Mouse (Mus musculus) testis, adult 2 months (tissue): ENCODE measurements around the gene Mus81. TPM values are rescaled to one million over a fixed set of nuclear protein-coding genes. Genes with fewer than 3 reads are reported as not detected.

Experiments
- H3K27ac ChIP-seq: fragments of 200-500 bp; 2 replicates; pipeline ENCODE4 v1.5.1; 2012; ENCODE audit warnings: low read depth, low read length; ENCODE audit not compliant: control insufficient read depth, insufficient read depth
- H3K27me3 ChIP-seq: fragments of 200-500 bp; 2 replicates; pipeline ENCODE4 v1.6.1; 2012; ENCODE audit warnings: mild to moderate bottlenecking, low read length, moderate library complexity; ENCODE audit not compliant: control insufficient read depth, insufficient read depth
- H3K36me3 ChIP-seq: fragments of 200-500 bp; 2 replicates; pipeline ENCODE4 v1.6.1; 2012; ENCODE audit warnings: mild to moderate bottlenecking, low read length; ENCODE audit not compliant: control insufficient read depth, insufficient read depth
- H3K4me1 ChIP-seq: fragments of 200-500 bp; 2 replicates; pipeline ENCODE4 v1.6.1; 2012; ENCODE audit warnings: low read length; ENCODE audit not compliant: control insufficient read depth, insufficient read depth
- H3K4me3 ChIP-seq: fragments of 200-500 bp; 2 replicates; pipeline ENCODE4 v1.5.1; 2012; ENCODE audit warnings: low read depth, mild to moderate bottlenecking, low read length, moderate library complexity, mixed read lengths; ENCODE audit not compliant: control insufficient read depth
- CTCF ChIP-seq: fragments of 200-500 bp; IDR thresholded peaks from 2 replicates; pipeline ENCODE4 v1.5.1; 2012; ENCODE audit warnings: low read depth, mild to moderate bottlenecking, inconsistent platforms, low read length, moderate library complexity; ENCODE audit not compliant: control insufficient read depth, insufficient read depth, insufficient replicate concordance
- POLR2A ChIP-seq: fragments of 200-500 bp; IDR thresholded peaks from 2 replicates; pipeline ENCODE4 v1.6.1; 2012; ENCODE audit warnings: low read depth, mild to moderate bottlenecking, inconsistent platforms, low read length, moderate library complexity; ENCODE audit not compliant: control insufficient read depth
- polyA plus RNA-seq: library from polyadenylated mRNA; depleted of rRNA; stranded (reverse); fragments of >200 nt; gene quantifications from 2 replicates; pipeline ENCODE4 v1.2.3, GENCODE M21; 2012

Mus81 gene
- polyA plus RNA-seq, 1 experiment: 55.3 TPM

DNA sequence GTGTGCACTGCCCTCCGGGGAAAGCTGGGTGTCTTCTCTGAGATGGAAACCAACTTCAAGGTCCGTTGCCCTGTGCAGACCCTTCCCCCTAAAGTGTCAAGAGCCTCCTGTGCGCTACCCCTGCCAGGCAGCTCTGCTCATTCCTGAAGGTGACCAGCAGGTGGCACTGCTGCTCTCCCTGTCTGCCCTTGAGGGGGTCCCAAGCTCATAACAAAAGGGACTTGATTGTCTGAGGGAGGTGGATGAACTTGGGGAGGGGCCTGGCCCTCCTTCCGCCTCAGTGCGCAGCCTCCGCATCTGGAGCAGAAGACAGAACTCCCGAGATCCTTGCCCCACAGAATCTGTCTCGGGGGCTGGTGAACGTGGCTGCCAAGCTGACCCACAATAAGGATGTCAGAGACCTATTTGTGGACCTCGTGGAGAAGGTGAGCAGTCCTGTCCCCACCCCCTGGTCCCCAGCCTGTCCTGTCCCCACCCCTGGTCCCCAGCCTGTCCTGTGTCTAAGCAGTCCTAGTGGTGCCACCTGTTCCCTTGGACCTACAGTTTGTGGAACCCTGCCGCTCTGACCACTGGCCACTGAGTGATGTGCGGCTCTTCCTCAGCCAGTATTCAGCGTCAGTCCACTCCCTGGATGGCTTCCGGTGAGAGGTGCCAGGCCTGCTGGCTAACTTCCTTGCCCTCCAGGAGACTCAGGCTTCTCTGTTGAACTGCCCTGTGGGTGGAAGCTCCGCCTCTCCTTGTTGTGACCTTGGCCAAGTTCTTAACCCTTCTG is 24.2 kb downstream of the Mus81 start:
- no peaks in the 10 kb centered on the region for H3K27me3 ChIP-seq
- peaks cover 3% of the 10 kb centered on the region for H3K4me1 ChIP-seq
- TF ChIP-seq CTCF (peak; percentile 75; the same call in 1 of the 2 replicates), POLR2A (no peak)
- H3K27ac ChIP-seq: no peak overlapping the region
- H3K4me3 ChIP-seq: no peak overlapping the region
- H3K36me3 ChIP-seq: no peaks in the 10 kb centered on the region; the same call in 1 of the 2 replicates

DNA sequence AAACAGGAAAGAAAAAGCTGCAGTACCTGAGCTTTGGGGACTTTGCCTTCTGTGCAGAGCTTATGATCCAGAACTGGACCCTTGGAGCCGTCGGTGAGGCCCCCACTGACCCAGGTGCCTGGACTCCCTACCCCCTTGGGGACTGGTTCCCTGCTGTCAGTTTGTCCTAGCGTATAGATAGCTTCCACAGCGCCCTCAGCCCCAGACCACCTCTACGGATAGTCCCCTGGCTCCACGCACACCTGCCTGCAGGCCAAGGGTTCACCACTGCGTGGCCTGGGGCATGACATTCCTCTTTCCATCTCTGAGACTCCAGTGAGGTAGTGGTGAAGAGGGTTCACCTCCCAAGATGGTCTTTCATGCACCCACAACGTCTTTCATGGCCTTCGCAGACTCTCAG is 25.0 kb downstream of the Mus81 start:
- H3K36me3 ChIP-seq: no peaks in the 10 kb centered on the region; the same call in 1 of the 2 replicates
- TF ChIP-seq CTCF: no peak
- TF ChIP-seq POLR2A: no peak
- H3K27me3 ChIP-seq: no peaks in the 10 kb centered on the region
- H3K4me3 ChIP-seq: no peak overlapping the region
- peaks cover 3% of the 10 kb centered on the region for H3K4me1 ChIP-seq
- no peak overlapping the region for H3K27ac ChIP-seq

DNA sequence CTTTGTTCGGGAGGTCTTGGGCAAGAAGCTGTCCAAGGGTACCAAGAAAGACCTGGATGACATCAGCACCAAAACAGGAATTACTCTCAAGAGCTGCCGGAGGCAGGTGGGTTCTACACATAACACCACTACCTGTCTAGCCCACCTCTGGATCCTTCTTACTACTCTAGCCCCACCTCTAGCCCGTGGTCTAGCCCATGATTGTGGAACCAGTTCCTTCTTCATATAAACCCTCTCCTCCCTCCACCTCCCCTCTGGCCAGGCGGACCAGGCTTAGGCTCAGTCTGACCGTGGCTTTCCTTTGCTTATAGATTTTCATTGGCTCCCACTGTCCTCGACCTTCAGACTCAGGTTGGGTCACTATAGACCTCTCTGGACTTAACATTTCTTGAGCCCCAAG is 26.8 kb downstream of the Mus81 start:
- TF ChIP-seq POLR2A (no peak), CTCF (no peak)
- H3K36me3 ChIP-seq: no peaks in the 10 kb centered on the region
- no peak overlapping the region for H3K27ac ChIP-seq
- H3K4me3 ChIP-seq: no peak overlapping the region
- peaks cover 18% of the 10 kb centered on the region for H3K4me1 ChIP-seq
- no peaks in the 10 kb centered on the region for H3K27me3 ChIP-seq

DNA sequence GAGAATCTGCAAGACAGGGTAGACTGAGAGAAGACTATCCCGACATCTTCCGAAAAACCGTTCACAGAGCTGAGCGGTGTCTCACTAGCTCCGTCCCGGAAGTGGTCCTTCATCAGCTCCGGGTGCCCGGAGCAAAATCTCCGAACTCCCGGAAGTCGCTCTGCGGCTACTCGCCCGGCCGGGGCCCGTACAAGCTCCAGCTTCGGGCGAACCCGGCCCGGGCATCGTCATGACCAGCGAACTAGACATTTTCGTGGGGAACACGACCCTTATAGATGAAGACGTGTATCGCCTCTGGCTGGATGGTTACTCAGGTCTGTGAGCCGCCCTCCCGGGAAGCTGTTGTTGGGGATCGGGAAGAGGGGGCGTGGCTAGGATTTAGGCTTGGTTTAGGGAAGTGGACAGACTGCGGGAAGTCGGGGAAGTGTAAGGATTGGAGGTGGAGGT is 27.7 kb downstream of the Mus81 start, which contains the start of gene Fibp:
Fibp (plus strand) TSS at position 151 of the 447 bp plus-strand sequence.
- TF ChIP-seq POLR2A: peak; percentile 73
- no peak for TF ChIP-seq CTCF
- H3K4me3 ChIP-seq: peak within 1 kb of the TSS; percentile 87
- H3K27me3 ChIP-seq: no peaks in the 10 kb centered on the region
- H3K36me3 ChIP-seq: no peaks in the 10 kb centered on the region
- peak within 1 kb of the TSS; percentile 50 for H3K27ac ChIP-seq
- peaks cover 22% of the 10 kb centered on the region for H3K4me1 ChIP-seq

DNA sequence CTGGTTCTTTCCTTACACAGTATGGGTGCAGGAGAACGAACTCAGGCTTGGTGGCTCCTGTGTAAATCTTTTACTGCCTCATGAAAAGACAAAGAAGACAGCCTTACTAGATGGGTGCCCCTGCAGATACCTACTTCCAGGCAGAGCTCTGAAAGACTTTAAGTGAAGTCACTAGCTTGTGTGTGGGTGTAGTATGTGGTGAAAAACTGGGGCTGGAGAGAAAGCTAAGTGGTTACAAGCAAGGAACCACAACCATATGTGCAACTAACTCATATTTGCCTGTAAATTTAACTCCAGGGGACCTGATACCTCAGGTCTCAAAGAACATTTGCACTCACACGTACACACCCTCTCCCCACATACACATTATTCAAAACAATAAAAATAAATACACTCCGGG is 28.3 kb downstream of the Mus81 start:
- peak overlapping the region; percentile 50 for H3K27ac ChIP-seq
- no peak overlapping the region for H3K4me3 ChIP-seq
- H3K36me3 ChIP-seq: no peaks in the 10 kb centered on the region
- no peaks in the 10 kb centered on the region for H3K27me3 ChIP-seq
- no peak for TF ChIP-seq CTCF
- no peak for TF ChIP-seq POLR2A
- H3K4me1 ChIP-seq: peaks cover 22% of the 10 kb centered on the region

DNA sequence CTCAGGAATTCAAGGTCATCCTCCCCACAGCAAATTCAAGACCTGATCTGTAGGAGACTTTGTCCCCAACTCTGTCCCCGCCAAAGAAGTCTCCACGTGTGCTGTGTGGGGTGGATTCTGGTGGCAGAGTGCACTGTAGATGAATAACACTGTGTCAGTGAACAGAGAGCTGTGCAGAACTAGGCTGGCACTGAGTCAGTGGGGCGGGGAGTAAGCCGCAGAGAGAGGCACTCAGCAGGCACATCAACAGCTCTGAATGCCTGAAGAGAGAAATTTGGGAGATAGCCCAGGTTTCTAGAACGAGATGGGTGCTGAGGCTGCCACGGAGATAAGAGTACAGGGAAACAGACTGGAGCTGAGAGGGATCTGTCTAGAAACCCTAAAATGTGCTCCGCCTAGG is 29.2 kb downstream of the Mus81 start:
- Histone ChIP-seq H3K4me3 (no peak overlapping the region), H3K4me1 (peaks cover 22% of the 10 kb centered on the region), H3K27me3 (no peaks in the 10 kb centered on the region), H3K27ac (no peak overlapping the region), H3K36me3 (no peaks in the 10 kb centered on the region)
- TF ChIP-seq CTCF (no peak), POLR2A (no peak)

DNA sequence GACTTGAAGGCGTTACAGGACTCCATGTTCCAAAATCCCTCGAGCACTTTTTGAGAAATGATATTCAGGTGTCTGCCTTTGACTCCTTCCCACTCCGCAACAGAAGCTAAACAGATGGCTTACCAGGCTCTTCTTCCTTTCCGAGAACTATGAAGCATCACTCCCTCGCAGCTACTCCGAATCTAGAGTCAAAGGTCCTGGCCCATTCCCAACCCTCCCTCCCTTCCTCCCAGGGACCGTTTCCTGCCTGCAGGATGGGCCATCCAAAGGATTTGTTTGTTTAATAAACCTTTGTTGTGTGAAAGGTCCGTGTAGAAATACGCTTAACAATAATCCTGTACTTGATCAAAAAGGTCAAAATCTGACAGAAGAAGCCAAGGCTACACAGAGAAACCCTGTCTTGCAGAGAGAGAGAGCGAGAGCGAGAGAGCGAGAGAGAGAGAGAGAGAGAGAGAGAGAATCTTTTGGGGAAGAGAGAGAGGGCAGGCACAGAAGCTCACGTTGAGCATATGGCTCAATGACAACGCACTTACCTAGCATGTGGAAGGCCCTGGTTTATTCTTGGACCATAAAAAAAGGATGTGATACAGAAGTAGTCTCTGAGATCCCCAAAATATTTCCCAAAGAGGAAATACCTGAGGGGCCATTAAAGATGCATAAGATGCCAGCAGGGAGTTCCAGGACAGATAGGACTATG is 30.3 kb downstream of the Mus81 start, which contains the start of gene Ccdc85b:
Ccdc85b (minus strand) TSS at position 149 of the 697 bp plus-strand sequence.
- peak within 1 kb of the TSS; percentile 86 for H3K4me3 ChIP-seq
- no peaks in the 10 kb centered on the region for H3K27me3 ChIP-seq
- TF ChIP-seq POLR2A (no peak), CTCF (no peak)
- H3K36me3 ChIP-seq: no peaks in the 10 kb centered on the region
- peaks cover 22% of the 10 kb centered on the region for H3K4me1 ChIP-seq
- peak within 1 kb of the TSS; percentile 74 for H3K27ac ChIP-seq
